Mouse (Mus musculus): ENCODE measurements around the gene Wdr18. TPM values are rescaled to one million over a fixed set of nuclear protein-coding genes. Genes with fewer than 3 reads are reported as not detected.

Gene Wdr18
- polyA plus RNA-seq, 1 experiment from 2014 or later: 84.4 TPM

DNA sequence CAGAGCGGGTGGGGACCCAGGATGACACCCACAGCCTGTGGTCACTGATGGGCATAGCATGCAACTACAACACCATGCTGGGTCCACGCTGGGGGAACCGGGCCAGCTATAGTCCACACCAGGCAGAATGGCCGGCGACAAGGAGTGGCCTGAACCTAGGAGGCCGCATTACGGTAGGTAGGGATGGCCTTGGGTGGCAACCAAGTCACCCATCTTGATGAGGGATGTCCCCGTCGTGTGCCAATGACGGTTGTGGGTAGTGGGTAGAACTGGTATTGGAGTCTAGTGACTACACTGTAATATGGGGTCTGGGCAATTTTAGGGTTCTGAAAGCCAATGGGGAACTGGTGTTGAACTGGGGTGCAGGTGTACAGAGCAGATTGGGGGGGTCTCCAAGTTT lies 57.0 kb downstream of the Wdr18 start:
- no peak for ATAC-seq (ENCODE audit: insufficient number of reproducible peaks, insufficient read depth, low FRiP score, low read depth)
- Histone ChIP-seq H3K9ac (ENCODE audit: low read length) (no peak overlapping the region), H3K4me3 (ENCODE audit: control insufficient read depth in 1 of 2, insufficient read depth in 1 of 2, low read depth in 1 of 2, low read length in 2 of 2) (no peak overlapping the region), H3K36me3 (ENCODE audit: control insufficient read depth, insufficient read depth, low read length) (no peaks in the 10 kb centered on the region), H3K27me3 (ENCODE audit: control insufficient read depth, insufficient read depth, low read length) (peaks cover 31% of the 10 kb centered on the region), H3K4me2 (ENCODE audit: low read length) (no peak overlapping the region), H3K27ac (replicated peaks in 1 of 2; ENCODE audit: control insufficient read depth in 1 of 2, insufficient read depth in 1 of 2, low read depth in 2 of 2, low read length in 2 of 2) (no peak overlapping the region), H3K4me1 (ENCODE audit: control insufficient read depth in 2 of 2, insufficient read depth in 2 of 2, low read length in 2 of 2) (peaks cover 13 to 15% of the 10 kb centered on the region in 2 experiments; a peak in 3 of 4 replicates), H3K9me3 (ENCODE audit: control insufficient read depth, low read length) (no peaks in the 10 kb centered on the region)
- 84% methylated on average over 10 of the region's 10 CpGs for WGBS

DNA sequence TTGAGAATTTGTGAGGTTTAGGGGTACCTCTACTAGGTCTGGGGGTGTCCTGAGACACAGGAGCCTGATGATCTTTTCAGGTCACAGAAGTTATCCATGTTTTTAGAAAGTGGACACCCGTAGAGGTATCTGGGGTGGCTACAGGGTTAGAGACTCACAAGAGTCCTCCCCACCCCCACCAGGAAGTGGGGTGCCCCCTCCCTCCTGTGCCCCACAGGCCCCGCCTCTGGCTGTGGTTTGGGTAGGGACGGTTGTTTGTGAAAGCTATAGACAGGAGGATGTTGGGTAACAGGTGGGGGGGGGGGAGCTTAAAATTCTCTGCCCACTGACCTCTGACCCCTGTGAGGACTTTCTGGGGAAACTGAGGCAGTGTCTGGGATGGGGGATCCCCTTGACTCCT lies 57.4 kb downstream of the Wdr18 start:
- Histone ChIP-seq H3K27ac (replicated peaks in 1 of 2; ENCODE audit: control insufficient read depth in 1 of 2, insufficient read depth in 1 of 2, low read depth in 2 of 2, low read length in 2 of 2) (no peak overlapping the region), H3K36me3 (ENCODE audit: control insufficient read depth, insufficient read depth, low read length) (no peaks in the 10 kb centered on the region), H3K27me3 (ENCODE audit: control insufficient read depth, insufficient read depth, low read length) (peaks cover 31% of the 10 kb centered on the region), H3K4me3 (ENCODE audit: control insufficient read depth in 1 of 2, insufficient read depth in 1 of 2, low read depth in 1 of 2, low read length in 2 of 2) (no peak overlapping the region), H3K4me2 (ENCODE audit: low read length) (no peak overlapping the region), H3K4me1 (ENCODE audit: control insufficient read depth in 2 of 2, insufficient read depth in 2 of 2, low read length in 2 of 2) (peaks cover 13 to 15% of the 10 kb centered on the region in 2 experiments; a peak in 3 of 4 replicates), H3K9me3 (ENCODE audit: control insufficient read depth, low read length) (no peaks in the 10 kb centered on the region), H3K9ac (ENCODE audit: low read length) (no peak overlapping the region)
- 68% methylated on average over 3 of the region's 3 CpGs for WGBS
- ATAC-seq (ENCODE audit: insufficient number of reproducible peaks, insufficient read depth, low FRiP score, low read depth): no peak

GRCm38 (mm10) chr10:80017771-80018170 lies 57.8 kb downstream of the Wdr18 start:
- peaks cover 30% of the 10 kb centered on the region for H3K27me3 ChIP-seq (ENCODE audit: control insufficient read depth, insufficient read depth, low read length)
- no peak for ATAC-seq (ENCODE audit: insufficient number of reproducible peaks, insufficient read depth, low FRiP score, low read depth)
- H3K4me2 ChIP-seq (ENCODE audit: low read length): no peak overlapping the region
- no peaks in the 10 kb centered on the region for H3K9me3 ChIP-seq (ENCODE audit: control insufficient read depth, low read length)
- no peak overlapping the region for H3K4me3 ChIP-seq (ENCODE audit: control insufficient read depth in 1 of 2, insufficient read depth in 1 of 2, low read depth in 1 of 2, low read length in 2 of 2)
- H3K27ac ChIP-seq (replicated peaks in 1 of 2; ENCODE audit: control insufficient read depth in 1 of 2, insufficient read depth in 1 of 2, low read depth in 2 of 2, low read length in 2 of 2): no peak overlapping the region
- H3K9ac ChIP-seq (ENCODE audit: low read length): no peak overlapping the region
- no peaks in the 10 kb centered on the region for H3K36me3 ChIP-seq (ENCODE audit: control insufficient read depth, insufficient read depth, low read length)
- 83% methylated on average over 14 of the region's 14 CpGs for WGBS
- H3K4me1 ChIP-seq (ENCODE audit: control insufficient read depth in 2 of 2, insufficient read depth in 2 of 2, low read length in 2 of 2): peaks cover 13 to 15% of the 10 kb centered on the region in 2 experiments; a peak in 3 of 4 replicates

GRCm38 (mm10) chr10:80018739-80019297 lies 58.9 kb downstream of the Wdr18 start:
- Histone ChIP-seq H3K9ac (ENCODE audit: low read length) (peak overlapping the region; percentile 6), H3K4me3 (ENCODE audit: control insufficient read depth in 1 of 2, insufficient read depth in 1 of 2, low read depth in 1 of 2, low read length in 2 of 2) (peak overlapping the region in 1 of 2 experiments; percentile 18; a peak in 2 of 4 replicates), H3K36me3 (ENCODE audit: control insufficient read depth, insufficient read depth, low read length) (no peaks in the 10 kb centered on the region), H3K9me3 (ENCODE audit: control insufficient read depth, low read length) (no peaks in the 10 kb centered on the region), H3K4me2 (ENCODE audit: low read length) (peak overlapping the region; percentile 56), H3K4me1 (ENCODE audit: control insufficient read depth in 2 of 2, insufficient read depth in 2 of 2, low read length in 2 of 2) (peaks cover 13 to 15% of the 10 kb centered on the region in 2 experiments; a peak in 3 of 4 replicates), H3K27me3 (ENCODE audit: control insufficient read depth, insufficient read depth, low read length) (peaks cover 20% of the 10 kb centered on the region), H3K27ac (replicated peaks in 1 of 2; ENCODE audit: control insufficient read depth in 1 of 2, insufficient read depth in 1 of 2, low read depth in 2 of 2, low read length in 2 of 2) (peak overlapping the region; percentile 17 to 26)
- 3% methylated on average over 15 of the region's 15 CpGs for WGBS
- peak; percentile 37; the same call in 1 of the 2 replicates for ATAC-seq (ENCODE audit: insufficient number of reproducible peaks, insufficient read depth, low FRiP score, low read depth)

GRCm38 (mm10) chr10:80019471-80020131 lies 59.6 kb downstream of the Wdr18 start:
- peak overlapping the region in 1 of 2 experiments; percentile 32; a peak in 2 of 4 replicates for H3K4me3 ChIP-seq (ENCODE audit: control insufficient read depth in 1 of 2, insufficient read depth in 1 of 2, low read depth in 1 of 2, low read length in 2 of 2)
- peak; percentile 51 for ATAC-seq (ENCODE audit: insufficient number of reproducible peaks, insufficient read depth, low FRiP score, low read depth)
- peak overlapping the region; percentile 6 for H3K9ac ChIP-seq (ENCODE audit: low read length)
- no peaks in the 10 kb centered on the region for H3K9me3 ChIP-seq (ENCODE audit: control insufficient read depth, low read length)
- H3K4me1 ChIP-seq (ENCODE audit: control insufficient read depth in 2 of 2, insufficient read depth in 2 of 2, low read length in 2 of 2): peaks cover 13 to 15% of the 10 kb centered on the region in 2 experiments; a peak in 3 of 4 replicates
- peak overlapping the region; percentile 18 to 26; a peak in 2 of 4 replicates for H3K27ac ChIP-seq (replicated peaks in 1 of 2; ENCODE audit: control insufficient read depth in 1 of 2, insufficient read depth in 1 of 2, low read depth in 2 of 2, low read length in 2 of 2)
- WGBS: 13% methylated on average over 20 of the region's 20 CpGs
- H3K36me3 ChIP-seq (ENCODE audit: control insufficient read depth, insufficient read depth, low read length): no peaks in the 10 kb centered on the region
- H3K27me3 ChIP-seq (ENCODE audit: control insufficient read depth, insufficient read depth, low read length): peaks cover 12% of the 10 kb centered on the region
- peak overlapping the region; percentile 56 for H3K4me2 ChIP-seq (ENCODE audit: low read length)

Other genes starting within 250 kb of the Wdr18 start
- 0.05 and 0.19 TPM in 2 replicates for gene Hcn2, start 243.5 kb upstream of the Wdr18 start, polyA plus RNA-seq (2014; fragmentation: Nextera tagmentation; extraction: Ambion mirVana)
- 20.2 and 27.4 TPM in 2 replicates for gene Polrmt, start 213.6 kb upstream of the Wdr18 start, polyA plus RNA-seq (2014; fragmentation: Nextera tagmentation; extraction: Ambion mirVana)
- gene Fgf22, start 205.1 kb upstream of the Wdr18 start, polyA plus RNA-seq (2014; fragmentation: Nextera tagmentation; extraction: Ambion mirVana): 0.12 and 0.38 TPM in 2 replicates
- 54.4 and 62.5 TPM in 2 replicates for gene Rnf126, start 193.2 kb upstream of the Wdr18 start, polyA plus RNA-seq (2014; fragmentation: Nextera tagmentation; extraction: Ambion mirVana)
- gene Fstl3, start 182.9 kb upstream of the Wdr18 start, polyA plus RNA-seq (2014; fragmentation: Nextera tagmentation; extraction: Ambion mirVana): 19.9 and 21.1 TPM in 2 replicates
- gene Prss57, start 169.2 kb upstream of the Wdr18 start, polyA plus RNA-seq (2014; fragmentation: Nextera tagmentation; extraction: Ambion mirVana): 0.08 TPM in 1 of 2 replicates, not detected in the other
- 58.3 and 68.1 TPM in 2 replicates for gene Palm, start 166.6 kb upstream of the Wdr18 start, polyA plus RNA-seq (2014; fragmentation: Nextera tagmentation; extraction: Ambion mirVana)
- 0.61 and 1.5 TPM in 2 replicates for gene Misp, start 139.2 kb upstream of the Wdr18 start, polyA plus RNA-seq (2014; fragmentation: Nextera tagmentation; extraction: Ambion mirVana)
- 62.7 and 78.9 TPM in 2 replicates for gene Ptbp1, start 105.7 kb upstream of the Wdr18 start, polyA plus RNA-seq (2014; fragmentation: Nextera tagmentation; extraction: Ambion mirVana)
- gene Prtn3, start 85.7 kb upstream of the Wdr18 start, polyA plus RNA-seq (2014; fragmentation: Nextera tagmentation; extraction: Ambion mirVana): 1.4 and 2.0 TPM in 2 replicates
- 6.9 and 9.4 TPM in 2 replicates for gene Plppr3, start 85.5 kb upstream of the Wdr18 start, polyA plus RNA-seq (2014; fragmentation: Nextera tagmentation; extraction: Ambion mirVana)
- gene Elane, start 73.9 kb upstream of the Wdr18 start, polyA plus RNA-seq (2014; fragmentation: Nextera tagmentation; extraction: Ambion mirVana): 0.42 TPM in 1 of 2 replicates, not detected in the other
- gene Cfd, start 69.3 kb upstream of the Wdr18 start, polyA plus RNA-seq (2014; fragmentation: Nextera tagmentation; extraction: Ambion mirVana): not detected in 2 replicates
- 34.7 TPM in 2 replicates for gene Med16, start 51.2 kb upstream of the Wdr18 start, polyA plus RNA-seq (2014; fragmentation: Nextera tagmentation; extraction: Ambion mirVana)
- 4.6 TPM in 1 of 2 replicates, not detected in the other for gene Gm26602, start 49.3 kb upstream of the Wdr18 start, polyA plus RNA-seq (2014; fragmentation: Nextera tagmentation; extraction: Ambion mirVana)
- gene Kiss1r, start 43.2 kb upstream of the Wdr18 start, polyA plus RNA-seq (2014; fragmentation: Nextera tagmentation; extraction: Ambion mirVana): 0.19 and 0.70 TPM in 2 replicates
- 96.7 and 98.5 TPM in 2 replicates for gene R3hdm4, start 38.9 kb upstream of the Wdr18 start, polyA plus RNA-seq (2014; fragmentation: Nextera tagmentation; extraction: Ambion mirVana)
- 1.9 and 2.8 TPM in 2 replicates for gene Arid3a, start 33.1 kb upstream of the Wdr18 start, polyA plus RNA-seq (2014; fragmentation: Nextera tagmentation; extraction: Ambion mirVana)
- 0.09 and 0.18 TPM in 2 replicates for gene Grin3b, start 10.6 kb downstream of the Wdr18 start, polyA plus RNA-seq (2014; fragmentation: Nextera tagmentation; extraction: Ambion mirVana)
- 16.2 and 20.3 TPM in 2 replicates for gene Tmem259, start 24.2 kb downstream of the Wdr18 start, polyA plus RNA-seq (2014; fragmentation: Nextera tagmentation; extraction: Ambion mirVana)
- 265 and 275 TPM in 2 replicates for gene Cnn2, start 28.4 kb downstream of the Wdr18 start, polyA plus RNA-seq (2014; fragmentation: Nextera tagmentation; extraction: Ambion mirVana)
- 1.6 and 1.7 TPM in 2 replicates for gene Abca7, start 36.3 kb downstream of the Wdr18 start, polyA plus RNA-seq (2014; fragmentation: Nextera tagmentation; extraction: Ambion mirVana)
- 3.0 and 3.4 TPM in 2 replicates for gene Arhgap45, start 56.5 kb downstream of the Wdr18 start, polyA plus RNA-seq (2014; fragmentation: Nextera tagmentation; extraction: Ambion mirVana)
- gene Polr2e, start 79.6 kb downstream of the Wdr18 start, polyA plus RNA-seq (2014; fragmentation: Nextera tagmentation; extraction: Ambion mirVana): 146 and 162 TPM in 2 replicates
- 715 and 757 TPM in 2 replicates for gene Gpx4, start 87.0 kb downstream of the Wdr18 start, polyA plus RNA-seq (2014; fragmentation: Nextera tagmentation; extraction: Ambion mirVana)
- 9.5 and 9.6 TPM in 2 replicates for gene Sbno2, start 145.4 kb downstream of the Wdr18 start, polyA plus RNA-seq (2014; fragmentation: Nextera tagmentation; extraction: Ambion mirVana)
- gene Stk11, start 155.7 kb downstream of the Wdr18 start, polyA plus RNA-seq (2014; fragmentation: Nextera tagmentation; extraction: Ambion mirVana): 14.6 and 17.7 TPM in 2 replicates
- 988 and 1,015 TPM in 2 replicates for gene Atp5d, start 178.5 kb downstream of the Wdr18 start, polyA plus RNA-seq (2014; fragmentation: Nextera tagmentation; extraction: Ambion mirVana)
- 1.6 and 2.6 TPM in 2 replicates for gene Cbarp, start 180.7 kb downstream of the Wdr18 start, polyA plus RNA-seq (2014; fragmentation: Nextera tagmentation; extraction: Ambion mirVana)
- gene Midn, start 188.1 kb downstream of the Wdr18 start, polyA plus RNA-seq (2014; fragmentation: Nextera tagmentation; extraction: Ambion mirVana): 21.2 and 25.8 TPM in 2 replicates
- gene Cirbp, start 205.8 kb downstream of the Wdr18 start, polyA plus RNA-seq (2014; fragmentation: Nextera tagmentation; extraction: Ambion mirVana): 79.4 and 80.7 TPM in 2 replicates
- 7.7 and 11.1 TPM in 2 replicates for gene 1600002K03Rik, start 212.8 kb downstream of the Wdr18 start, polyA plus RNA-seq (2014; fragmentation: Nextera tagmentation; extraction: Ambion mirVana)
- 8.4 and 10.1 TPM in 2 replicates for gene Efna2, start 219.3 kb downstream of the Wdr18 start, polyA plus RNA-seq (2014; fragmentation: Nextera tagmentation; extraction: Ambion mirVana)